Mouse (Mus musculus) G1E (cell line): Measurements from ENCODE around the gene Il22ra1.

Source experiments
- CTCF ChIP-seq: IDR thresholded peaks from 2 replicates; pipeline ENCODE4 v1.5.1; 2012; ENCODE audit warnings: low read depth, low read length, inconsistent platforms, mixed read lengths
- GATA1 ChIP-seq: IDR thresholded peaks from 2 replicates; pipeline ENCODE4 v1.6.1; 2012; ENCODE audit warnings: borderline replicate concordance, low read length, inconsistent platforms, mixed read lengths
- GATA2 ChIP-seq: IDR thresholded peaks from 2 replicates; pipeline ENCODE4 v1.6.1; 2012; ENCODE audit warnings: low read depth, low read length, inconsistent platforms, borderline replicate concordance
- TAL1 ChIP-seq: conservative IDR thresholded peaks from 2 replicates; pipeline ENCODE4 v1.6.1; 2012; ENCODE audit warnings: low read depth, low read length, inconsistent platforms, mixed read lengths

- TF ChIP-seq CTCF: no peak
- TF ChIP-seq GATA1: no peak
- no peak for TF ChIP-seq TAL1
- no peak for TF ChIP-seq GATA2
These were observed 16.9 kb downstream of the Il22ra1 start for GRCm38 (mm10) chr4:135744726-135745448.
